Mouse (Mus musculus) spleen, adult 2 months (tissue): ENCODE data around the gene Tcf7l2.

Source experiments
- CTCF ChIP-seq: fragments of 200-500 bp; IDR thresholded peaks from 2 replicates; pipeline ENCODE4 v1.5.1; 2011; ENCODE audit warnings: mild to moderate bottlenecking, inconsistent platforms; ENCODE audit not compliant: insufficient read depth, insufficient read length, insufficient replicate concordance; ENCODE audit errors: extremely low read depth
- POLR2A ChIP-seq: fragments of 200-500 bp; IDR thresholded peaks from 2 replicates; pipeline ENCODE4 v1.6.1; 2011; ENCODE audit warnings: low read depth, low read length, inconsistent platforms

DNA sequence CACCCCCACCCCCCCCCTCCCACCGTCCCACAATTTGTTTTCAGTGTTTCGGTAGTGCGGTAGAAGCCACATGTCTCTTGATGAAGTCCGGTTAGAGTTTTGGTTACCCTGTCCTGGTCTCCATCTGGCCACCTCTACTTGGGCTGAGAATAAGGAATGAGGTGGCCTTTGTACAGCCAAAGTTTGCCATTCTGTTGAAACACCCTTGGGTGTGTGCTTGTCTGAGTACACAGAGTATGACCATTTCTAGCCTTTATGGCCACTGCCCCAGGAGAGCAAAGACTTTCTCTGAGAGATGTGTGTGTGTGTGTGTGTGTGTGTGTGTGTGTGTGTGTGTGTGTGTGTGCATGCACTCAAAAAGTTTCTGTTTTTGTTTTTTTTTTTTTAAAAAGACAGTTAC, 127.0 kb downstream of the Tcf7l2 start:
- TF ChIP-seq CTCF: no peak
- no peak for TF ChIP-seq POLR2A
